Mouse (Mus musculus): Measurements from ENCODE around the gene Upb1.
A peak's percentile ranks its signal among the peaks of the same experiment; 100 is the strongest.
"Not testable (repeated sequence)": the region's sequence is repeated elsewhere in the genome, so short reads cannot be mapped to it uniquely, and the experiment has no call there.

Gene Upb1

GRCm38 (mm10) chr10:75400958-75401357 lies at the start of gene Upb1:
Gene Upb1, plus strand, starts transcription at chr10:75401115.
- no peak for DNase-seq (ENCODE audit: low spot score in 2 of 2)

GRCm38 (mm10) chr10:75352541-75352940 lies 48.4 kb upstream of the Upb1 start:
- DNase-seq (ENCODE audit: low spot score in 2 of 2): no peak

GRCm38 (mm10) chr10:75353838-75354241 lies 47.1 kb upstream of the Upb1 start:
- DNase-seq (ENCODE audit: low spot score in 2 of 2): not testable (repeated sequence)

GRCm38 (mm10) chr10:75355341-75355740 lies 45.6 kb upstream of the Upb1 start:
- DNase-seq (ENCODE audit: low spot score in 2 of 2): no peak

- peak; percentile 47 to 50 for DNase-seq (ENCODE audit: low spot score in 2 of 2)
Measured at GRCm38 (mm10) chr10:75364214-75364690, 36.7 kb upstream of the Upb1 start.

- DNase-seq (ENCODE audit: low spot score in 2 of 2): no peak
Measured at GRCm38 (mm10) chr10:75364796-75365195, 36.1 kb upstream of the Upb1 start.

GRCm38 (mm10) chr10:75365231-75365633 lies 35.7 kb upstream of the Upb1 start:
- no peak for DNase-seq (ENCODE audit: low spot score in 2 of 2)

- DNase-seq (ENCODE audit: low spot score in 2 of 2): peak; percentile 73 to 84
Measured at GRCm38 (mm10) chr10:75373655-75374351, 27.1 kb upstream of the Upb1 start.

GRCm38 (mm10) chr10:75378688-75379087 lies 22.2 kb upstream of the Upb1 start:
- no peak for DNase-seq (ENCODE audit: low spot score in 2 of 2)

GRCm38 (mm10) chr10:75390156-75390555 lies 10.8 kb upstream of the Upb1 start:
- no peak for DNase-seq (ENCODE audit: low spot score in 2 of 2)

- no peak for DNase-seq (ENCODE audit: low spot score in 2 of 2)
Measured at GRCm38 (mm10) chr10:75390832-75391231, 10.1 kb upstream of the Upb1 start.

- no peak for DNase-seq (ENCODE audit: low spot score in 2 of 2)
Measured at GRCm38 (mm10) chr10:75394796-75395195, 6.1 kb upstream of the Upb1 start.

GRCm38 (mm10) chr10:75396966-75397365 lies 3.9 kb upstream of the Upb1 start:
- peak; percentile 53 to 74 for DNase-seq (ENCODE audit: low spot score in 2 of 2)

GRCm38 (mm10) chr10:75405916-75406315 lies 5.0 kb downstream of the Upb1 start:
- no peak for DNase-seq (ENCODE audit: low spot score in 2 of 2)

- DNase-seq (ENCODE audit: low spot score in 2 of 2): peak; percentile 19 to 52
Measured at GRCm38 (mm10) chr10:75406755-75407154, 5.8 kb downstream of the Upb1 start.

GRCm38 (mm10) chr10:75407741-75408140 lies 6.8 kb downstream of the Upb1 start:
- DNase-seq (ENCODE audit: low spot score in 2 of 2): no peak

GRCm38 (mm10) chr10:75411343-75412113 lies 10.6 kb downstream of the Upb1 start:
- not testable (repeated sequence) for DNase-seq (ENCODE audit: low spot score in 2 of 2)

- DNase-seq (ENCODE audit: low spot score in 2 of 2): no peak
Measured at GRCm38 (mm10) chr10:75412114-75413103, 11.5 kb downstream of the Upb1 start.

- no peak for DNase-seq (ENCODE audit: low spot score in 2 of 2)
Measured at GRCm38 (mm10) chr10:75414925-75415324, 14.0 kb downstream of the Upb1 start.

GRCm38 (mm10) chr10:75417363-75418042 lies 16.6 kb downstream of the Upb1 start:
- DNase-seq (ENCODE audit: low spot score in 2 of 2): no peak

GRCm38 (mm10) chr10:75418747-75419146 lies 17.8 kb downstream of the Upb1 start:
- no peak for DNase-seq (ENCODE audit: low spot score in 2 of 2)

Data from heart, adult 9 months (tissue).